Mouse (Mus musculus) urinary bladder, postnatal 10 days (tissue): ENCODE measurements around the gene Prl3b1.

Experiments
- DNase-seq: peaks from one replicate; pipeline ENCODE4 v3.0.0; 2022; ENCODE audit warnings: low spot score

Prl3b1 gene

GRCm38 (mm10) chr13:27241547-27241946, at the start of gene Prl3b1:
Gene Prl3b1, plus strand, starts transcription at chr13:27241847.
- DNase-seq, result no peak

DNA sequence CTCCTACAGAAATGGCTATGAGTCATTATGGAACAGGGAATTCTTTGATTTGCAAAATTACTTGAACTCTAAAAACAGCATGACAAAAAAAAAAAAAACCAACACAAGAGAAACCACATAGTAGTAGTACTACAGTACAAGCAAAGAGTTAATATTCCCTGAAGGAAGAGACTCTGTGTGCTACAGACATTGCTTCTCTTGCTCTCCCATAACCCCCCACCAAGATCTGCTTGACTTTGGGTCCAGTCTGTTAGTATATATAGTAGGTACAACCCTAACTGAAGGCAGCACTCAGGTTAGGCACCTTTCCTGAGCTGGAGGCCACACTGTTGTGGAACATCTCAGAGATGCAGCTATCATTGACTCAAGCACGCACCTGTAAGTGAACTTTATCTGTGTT, 45.3 kb upstream of the Prl3b1 start, which contains the start of gene Prl3c1:
Gene Prl3c1, plus strand, starts transcription at position 301 of the 400 bp plus-strand sequence.
- DNase-seq, result no peak

DNA sequence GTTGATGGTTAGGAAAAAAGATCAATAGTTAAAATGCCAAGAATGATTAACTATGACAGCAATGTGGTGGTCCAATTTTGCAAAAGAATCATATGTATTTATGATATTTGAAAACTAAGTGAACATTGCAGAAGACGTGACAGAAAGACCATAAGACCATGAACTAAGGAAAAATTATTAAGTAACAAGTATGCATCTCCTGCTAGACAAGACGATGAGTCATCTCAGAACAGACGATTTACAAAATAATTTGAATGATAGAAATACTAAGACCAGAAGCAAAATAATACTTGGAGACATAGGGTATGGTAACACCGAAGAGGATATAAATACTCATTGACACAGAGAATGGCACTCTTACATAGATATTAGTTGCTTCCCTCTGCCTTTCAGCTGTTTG, 17.5 kb downstream of the Prl3b1 start, which contains the start of gene Prl3a1:
Gene Prl3a1, plus strand, starts transcription at position 301 of the 400 bp plus-strand sequence.
- no peak for DNase-seq
